9 mouse cellular contexts compared by ENCODE assay signal in the genomic region with DNA sequence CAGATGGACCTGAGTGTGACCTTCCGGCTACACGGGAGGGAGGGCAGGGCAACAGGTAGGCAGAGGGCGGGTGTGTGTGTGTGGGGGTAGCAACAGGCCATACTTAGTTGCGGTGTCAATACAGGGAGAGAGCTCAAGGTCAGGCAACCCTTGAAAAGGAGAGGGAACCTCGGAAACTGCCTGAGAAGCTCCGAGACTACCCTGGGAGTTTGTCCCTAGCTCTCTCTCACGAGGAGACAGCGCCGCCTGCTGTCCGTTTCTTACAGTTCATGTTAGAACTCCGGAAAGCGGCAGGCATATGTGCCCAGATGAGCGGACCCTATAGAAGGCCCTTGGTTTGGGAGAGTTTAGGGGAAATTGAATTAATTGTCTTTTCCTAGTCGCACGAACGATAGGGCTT. TPM values are rescaled to one million over a fixed set of nuclear protein-coding genes. Genes with fewer than 3 reads are reported as not detected.
DNase-seq lines count a peak whose midpoint lies in the region; ATAC-seq lines count a peak whose summit lies in the region.
"Had no signal": no experiment of that assay in that cellular context is flagged by ENCODE, and none has a peak within 500 bp of the region (broad histone marks: within the 10 kb centered on the region; RNA-seq: fewer than 3 reads in every experiment).

No protein-coding gene starts in this region.

- H3K4me2 ChIP-seq in hindbrain, embryonic 13.5 days = no peak overlapping the region
- H3K4me2 ChIP-seq: liver, embryonic 15.5 days had no signal

- H3K9me3 ChIP-seq in hindbrain, embryonic 13.5 days = no peaks in the 10 kb centered on the region
- H3K9me3 ChIP-seq: liver, embryonic 15.5 days had no signal

- WGBS in hindbrain, embryonic 13.5 days = 4% methylated on average over 16 of the region's 16 CpGs

- H3K4me1 ChIP-seq in hindbrain, embryonic 13.5 days (replicated peaks) = no peaks in the 10 kb centered on the region
- H3K4me1 ChIP-seq: liver, embryonic 15.5 days had no signal

- no peak overlapping the region for H3K4me3 ChIP-seq in hindbrain, embryonic 13.5 days
- H3K4me3 ChIP-seq: liver, embryonic 15.5 days had no signal

- H3K9ac ChIP-seq in hindbrain, embryonic 13.5 days = no peak overlapping the region
- H3K9ac ChIP-seq: liver, embryonic 15.5 days had no signal

- H3K36me3 ChIP-seq in hindbrain, embryonic 13.5 days = peaks cover 14% of the 10 kb centered on the region

- peak; percentile 52 for DNase-seq in MEL-GATA-1-ER (ENCODE audit: extremely low read depth, low read depth)
- DNase-seq in cerebellum, adult 8-10 months = peak; percentile 62
- DNase-seq in frontal cortex, postnatal 14 days (ENCODE audit: low spot score in 2 of 2) = peak; percentile 46 to 83
- DNase-seq in layer of hippocampus, postnatal 14 days (ENCODE audit: low spot score in 2 of 2) = peak; percentile 78 to 86
- peak; percentile 83 for DNase-seq in lung, postnatal 25 days (ENCODE audit: low spot score)
- DNase-seq in retina, postnatal 7 days (ENCODE audit: low read depth, low spot score) = peak; percentile 78
- peak; percentile 94 for DNase-seq in thymus, postnatal 4 days

- ATAC-seq in hindbrain, embryonic 13.5 days (ENCODE audit: low FRiP score) = peak; percentile 70; the same call in 1 of the 2 replicates

- peaks cover 76% of the 10 kb centered on the region for H3K27me3 ChIP-seq in hindbrain, embryonic 13.5 days

- no peak overlapping the region for H3K27ac ChIP-seq in hindbrain, embryonic 13.5 days
- H3K27ac ChIP-seq: liver, embryonic 15.5 days had no signal

RNA-seq across cellular contexts. Expression of gene Foxf1, which starts 8.4 kb away (rescaled TPM):
- polyA plus RNA-seq in hindbrain, embryonic 13.5 days (2015; fragmentation: Nextera tagmentation; extraction: Ambion mirVana) = 0.96 and 1.3 TPM in 2 replicates
- 1 to 10 TPM in 1 of 2 experiments, under 1 TPM in 1; 0.92 to 1.5 TPM for total RNA-seq in layer of hippocampus, postnatal 14 days (2021)

RNA-seq across cellular contexts. Expression of gene Mthfsd, which starts 15.6 kb away (rescaled TPM):
- 53.8 and 54.1 TPM in 2 replicates for polyA plus RNA-seq in hindbrain, embryonic 13.5 days (2015; fragmentation: Nextera tagmentation; extraction: Ambion mirVana)
- 10 to 100 TPM; 35.6 to 35.9 TPM for total RNA-seq in layer of hippocampus, postnatal 14 days (2021)

RNA-seq across cellular contexts. Expression of gene Foxc2, which starts 23.3 kb away (rescaled TPM):
- polyA plus RNA-seq in hindbrain, embryonic 13.5 days (2015; fragmentation: Nextera tagmentation; extraction: Ambion mirVana) = 2.8 and 4.1 TPM in 2 replicates
- 1 to 10 TPM in 1 of 2 experiments, under 1 TPM in 1; 0.95 to 1.6 TPM for total RNA-seq in layer of hippocampus, postnatal 14 days (2021)
- polyA plus RNA-seq: liver, embryonic 15.5 days had no signal

RNA-seq across cellular contexts. Expression of gene Foxl1, which starts 35.1 kb away (rescaled TPM):
- polyA plus RNA-seq in hindbrain, embryonic 13.5 days (2015; fragmentation: Nextera tagmentation; extraction: Ambion mirVana) = 0.16 and 0.27 TPM in 2 replicates
- total RNA-seq in layer of hippocampus, postnatal 14 days (2021) = not detected
